In genomic region chr2:93899397-93900380, GRCm38 (mm10) we compare ENCODE assay signal across 13 mouse cellular contexts. TPM values are rescaled to one million over a fixed set of nuclear protein-coding genes. Genes with fewer than 3 reads are reported as not detected.
DNase-seq lines count a peak whose midpoint lies in the region; ATAC-seq lines count a peak whose summit lies in the region.
"Had no signal": no experiment of that assay in that cellular context is flagged by ENCODE, and none has a peak within 500 bp of the region (broad histone marks: within the 10 kb centered on the region; RNA-seq: fewer than 3 reads in every experiment).

No protein-coding gene starts in this region.

- H3K4me2 ChIP-seq in forebrain, embryonic 16.5 days (ENCODE audit: low read length): no peak overlapping the region
- H3K4me2 ChIP-seq: embryonic facial prominence, embryonic 12.5 days; liver, embryonic 13.5 days had no signal

- no peak overlapping the region for H3K9ac ChIP-seq in forebrain, embryonic 16.5 days (replicated peaks; ENCODE audit: low read depth, low read length)
- H3K9ac ChIP-seq: embryonic facial prominence, embryonic 12.5 days; liver, embryonic 13.5 days had no signal

- no peak overlapping the region for H3K4me3 ChIP-seq in forebrain, embryonic 16.5 days (replicated peaks; ENCODE audit: low read length)
- H3K4me3 ChIP-seq: embryonic facial prominence, embryonic 12.5 days; liver, embryonic 13.5 days had no signal

- no peaks in the 10 kb centered on the region for H3K9me3 ChIP-seq in forebrain, embryonic 16.5 days (ENCODE audit: control insufficient read depth, low read length)
- H3K9me3 ChIP-seq: embryonic facial prominence, embryonic 12.5 days; liver, embryonic 13.5 days had no signal

- H3K27me3 ChIP-seq in forebrain, embryonic 16.5 days (replicated peaks; ENCODE audit: control insufficient read depth, insufficient read depth, low read length): no peaks in the 10 kb centered on the region
- H3K27me3 ChIP-seq: embryonic facial prominence, embryonic 12.5 days; liver, embryonic 13.5 days; Patski had no signal

- no peaks in the 10 kb centered on the region; the same call in 1 of the 2 replicates for H3K4me1 ChIP-seq in forebrain, embryonic 16.5 days (replicated peaks; ENCODE audit: control insufficient read depth, insufficient read depth, low read length)
- H3K4me1 ChIP-seq: liver, embryonic 13.5 days had no signal

- H3K27ac ChIP-seq in forebrain, embryonic 16.5 days (ENCODE audit: low read length): peak overlapping the region; percentile 76
- H3K27ac ChIP-seq: embryonic facial prominence, embryonic 12.5 days; liver, embryonic 13.5 days had no signal

- 41% methylated on average over 16 of the region's 16 CpGs for WGBS in forebrain, embryonic 16.5 days

- DNase-seq in kidney, postnatal 10 days: peak; percentile 71
- no peak for DNase-seq in kidney, adult 9 months
- peak; percentile 42 for DNase-seq in thymus, postnatal 4 days
- no peak for DNase-seq in thymus, postnatal 0 days (ENCODE audit: low spot score)
- DNase-seq in urinary bladder, postnatal 10 days (ENCODE audit: low spot score): no peak
- no peak for DNase-seq in gastrocnemius, postnatal 10 days
- DNase-seq in adrenal gland, postnatal 25 days: no peak
- DNase-seq: liver, embryonic 13.5 days had no signal

- no peaks in the 10 kb centered on the region for H3K36me3 ChIP-seq in forebrain, embryonic 16.5 days (ENCODE audit: control insufficient read depth, insufficient read depth)
- H3K36me3 ChIP-seq: embryonic facial prominence, embryonic 12.5 days; liver, embryonic 13.5 days had no signal

- ATAC-seq in forebrain, embryonic 16.5 days: peak; percentile 48; the same call in 1 of the 2 replicates
- ATAC-seq: Patski had no signal

RNA-seq across cellular contexts. Expression of gene Accsl, which starts 30.7 kb away (rescaled TPM):
- 0.12 and 0.23 TPM in 2 replicates for polyA plus RNA-seq in thymus, postnatal 0 days (2015; fragmentation: Nextera tagmentation; extraction: Ambion mirVana)
- polyA plus RNA-seq in forebrain, embryonic 16.5 days (2015; fragmentation: Nextera tagmentation; extraction: Ambion mirVana): 0.63 and 0.73 TPM in 2 replicates
- not detected for total RNA-seq in gastrocnemius, postnatal 10 days (2021)
- 0.76 TPM in 1 of 2 replicates, not detected in the other for total RNA-seq in adrenal gland, postnatal 25 days (2021)
- total RNA-seq: neutrophil, adult 5-6 weeks had no signal
- polyA plus RNA-seq: embryonic facial prominence, embryonic 12.5 days; heart, embryonic 16.5 days; Patski had no signal

RNA-seq across cellular contexts. Expression of gene Accs, which starts 49.9 kb away (rescaled TPM):
- 5.7 and 7.7 TPM in 2 replicates for polyA plus RNA-seq in thymus, postnatal 0 days (2015; fragmentation: Nextera tagmentation; extraction: Ambion mirVana)
- polyA plus RNA-seq in forebrain, embryonic 16.5 days (2015; fragmentation: Nextera tagmentation; extraction: Ambion mirVana): 6.4 and 7.2 TPM in 2 replicates
- total RNA-seq in gastrocnemius, postnatal 10 days (2021): 1 to 10 TPM; 4.2 to 6.2 TPM
- 10.0 and 13.3 TPM in 2 replicates for total RNA-seq in adrenal gland, postnatal 25 days (2021)

RNA-seq across cellular contexts. Expression of gene Gm13889, which starts 57.3 kb away (rescaled TPM):
- 2.7 and 3.3 TPM in 2 replicates for polyA plus RNA-seq in thymus, postnatal 0 days (2015; fragmentation: Nextera tagmentation; extraction: Ambion mirVana)
- polyA plus RNA-seq in forebrain, embryonic 16.5 days (2015; fragmentation: Nextera tagmentation; extraction: Ambion mirVana): 17.7 and 18.2 TPM in 2 replicates
- total RNA-seq in gastrocnemius, postnatal 10 days (2021): 10 to 100 TPM; 14.4 to 19.7 TPM
- total RNA-seq in adrenal gland, postnatal 25 days (2021): 18.3 and 20.5 TPM in 2 replicates
- total RNA-seq: neutrophil, adult 5-6 weeks had no signal

Comparison
In these comparisons a context has a peak if more than half of its experiments do, and no peak if none do; other contexts are left out.
1. DNase-seq: peak in kidney, postnatal 10 days (single experiment) and thymus, postnatal 4 days (single experiment); none in kidney, adult 9 months (single experiment), thymus, postnatal 0 days (single experiment), urinary bladder, postnatal 10 days (single experiment), gastrocnemius, postnatal 10 days (single experiment) and adrenal gland, postnatal 25 days (single experiment).